Mouse (Mus musculus) limb, embryonic 14.5 days (tissue): ENCODE data around the gene Cenpb. TPM values are rescaled to one million over a fixed set of nuclear protein-coding genes. Genes with fewer than 3 reads are reported as not detected.
A peak's percentile ranks its signal among the peaks of the same experiment; 100 is the strongest.

Experiments used
- ATAC-seq: fragments of 200-750 bp; cut with Nextera tagmentation; 2 replicates; pipeline ENCODE4 v1.8.0; 2017; ENCODE audit warnings: low read depth, moderate number of reproducible peaks, moderate TSS enrichment; ENCODE audit not compliant: low FRiP score
- DNase-seq: peaks from one replicate; pipeline ENCODE4 v3.0.0-alpha.2; 2015; ENCODE audit warnings: low spot score
- H3K27ac ChIP-seq: fragments of 300-500 bp; sonication (generic); replicated peaks from 2 replicates; pipeline ENCODE4 v1.5.1; 2014; ENCODE audit warnings: low read depth, mild to moderate bottlenecking, low read length, moderate library complexity, mixed read lengths
- H3K27me3 ChIP-seq: fragments of 300-500 bp; sonication (generic); 2 replicates; pipeline ENCODE4 v1.6.1; 2014; ENCODE audit warnings: low read length, mixed read lengths; ENCODE audit not compliant: control insufficient read depth, insufficient read depth
- H3K36me3 ChIP-seq: fragments of 300-500 bp; sonication (generic); 2 replicates; pipeline ENCODE4 v1.6.1; 2014; ENCODE audit warnings: mild to moderate bottlenecking, low read length, moderate library complexity, mixed read lengths; ENCODE audit not compliant: control insufficient read depth, insufficient read depth
- H3K4me1 ChIP-seq: fragments of 300-500 bp; sonication (generic); 2 replicates; pipeline ENCODE4 v1.6.1; 2014; ENCODE audit warnings: antibody characterized with exemption, low read length, mixed read lengths; ENCODE audit not compliant: control insufficient read depth, insufficient read depth
- H3K4me2 ChIP-seq: fragments of 300-500 bp; sonication (generic); replicated peaks from 2 replicates; pipeline ENCODE4 v1.6.1; 2014; ENCODE audit warnings: low read depth, mild to moderate bottlenecking, low read length, moderate library complexity; ENCODE audit not compliant: severe bottlenecking
- H3K4me3 ChIP-seq: fragments of 300-500 bp; sonication (generic); replicated peaks from 2 replicates; pipeline ENCODE4 v1.5.1; 2014; ENCODE audit warnings: low read length
- H3K9ac ChIP-seq: fragments of 300-500 bp; sonication (generic); 2 replicates; pipeline ENCODE4 v1.6.1; 2014; ENCODE audit warnings: mild to moderate bottlenecking, low read depth, low read length, moderate library complexity; ENCODE audit not compliant: severe bottlenecking
- H3K9me3 ChIP-seq: fragments of 300-500 bp; sonication (generic); 2 replicates; pipeline ENCODE4 v1.6.1; 2016; ENCODE audit warnings: low read length; ENCODE audit not compliant: control insufficient read depth
- POLR2A ChIP-seq: fragments of 200-500 bp; IDR thresholded peaks from 2 replicates; pipeline ENCODE4 v1.8.0; 2012; ENCODE audit warnings: inconsistent platforms, mild to moderate bottlenecking, moderate library complexity, borderline replicate concordance; ENCODE audit not compliant: insufficient read depth, insufficient read length; ENCODE audit errors: extremely low read depth
- WGBS: fragments of 180-500 bp; shearing (Covaris S2); extraction: QIAGEN DNeasy Blood & Tissue Kit; methylation state at CpG from one replicate; pipeline ENCODE4 v1.1.7; 2014; 5-methylcytosine and 5-hydroxymethylcytosine counted together
- polyA plus RNA-seq, 2 experiments: library from polyadenylated mRNA; depleted of rRNA in 1 of 2; stranded (reverse) in 1 of 2; unstranded in 1 of 2; fragments of >200 nt; fragmentation: Nextera tagmentation in 1 of 2; extraction: Ambion mirVana in 1 of 2; gene quantifications; 2 replicates each; pipeline versions ENCODE4 v1.2.1 to v1.2.3; 2012 to 2014

Cenpb gene
- polyA plus RNA-seq, 2 experiments: 9.2 to 48.3 TPM

- Histone ChIP-seq H3K4me1 (no peaks in the 10 kb centered on the region), H3K4me2 (no peak overlapping the region), H3K27ac (no peak overlapping the region), H3K27me3 (no peaks in the 10 kb centered on the region), H3K9ac (0 out of 2 replicates have a peak overlapping the region, but pooled peaks have one; percentile 4), H3K36me3 (peaks cover 76% of the 10 kb centered on the region), H3K4me3 (no peak overlapping the region), H3K9me3 (no peaks in the 10 kb centered on the region)
- DNase-seq: no peak
- TF ChIP-seq POLR2A: no peak
- ATAC-seq: no peak
- whole genome bisulfite sequencing: 68% methylated on average over 11 of the region's 11 CpGs
Observed at GRCm38 (mm10) chr2:131135521-131136139, 44.2 kb downstream of the Cenpb start.

GRCm38 (mm10) chr2:131134826-131135400, 45.0 kb downstream of the Cenpb start:
- Histone ChIP-seq H3K27me3 (no peaks in the 10 kb centered on the region), H3K9ac (0 out of 2 replicates have a peak overlapping the region, but pooled peaks have one; percentile 4), H3K36me3 (peaks cover 69% of the 10 kb centered on the region), H3K4me3 (no peak overlapping the region), H3K4me2 (no peak overlapping the region), H3K9me3 (no peaks in the 10 kb centered on the region), H3K4me1 (no peaks in the 10 kb centered on the region), H3K27ac (no peak overlapping the region)
- TF ChIP-seq POLR2A: no peak
- no peak for ATAC-seq
- WGBS: 69% methylated on average over 8 of the region's 8 CpGs
- no peak for DNase-seq

- H3K4me2 ChIP-seq: no peak overlapping the region
- H3K9ac ChIP-seq: no peak overlapping the region
- peaks cover 63% of the 10 kb centered on the region for H3K36me3 ChIP-seq
- ATAC-seq (no peak), DNase-seq (no peak)
- no peaks in the 10 kb centered on the region for H3K27me3 ChIP-seq
- TF ChIP-seq POLR2A: no peak
- no peak overlapping the region for H3K27ac ChIP-seq
- H3K4me1 ChIP-seq: no peaks in the 10 kb centered on the region
- WGBS: 69% methylated on average over 1 of the region's 1 CpGs
- no peak overlapping the region for H3K4me3 ChIP-seq
- no peaks in the 10 kb centered on the region for H3K9me3 ChIP-seq
Observed at GRCm38 (mm10) chr2:131134381-131134780, 45.5 kb downstream of the Cenpb start.

GRCm38 (mm10) chr2:131132930-131133547, 46.8 kb downstream of the Cenpb start, which contains the start of gene Gm11037:
Gene Gm11037, plus strand, starts transcription at chr2:131133497.
- Histone ChIP-seq H3K4me3 (no peak within 1 kb of the TSS), H3K36me3 (peaks cover 50% of the 10 kb centered on the region), H3K4me2 (no peak within 1 kb of the TSS), H3K27me3 (no peaks in the 10 kb centered on the region), H3K4me1 (peaks cover 8% of the 10 kb centered on the region), H3K9ac (no peak within 1 kb of the TSS), H3K27ac (no peak within 1 kb of the TSS), H3K9me3 (no peaks in the 10 kb centered on the region)
- no peak for TF ChIP-seq POLR2A
- WGBS: 76% methylated on average over 9 of the region's 9 CpGs
- no peak for DNase-seq
- no peak for ATAC-seq

DNA sequence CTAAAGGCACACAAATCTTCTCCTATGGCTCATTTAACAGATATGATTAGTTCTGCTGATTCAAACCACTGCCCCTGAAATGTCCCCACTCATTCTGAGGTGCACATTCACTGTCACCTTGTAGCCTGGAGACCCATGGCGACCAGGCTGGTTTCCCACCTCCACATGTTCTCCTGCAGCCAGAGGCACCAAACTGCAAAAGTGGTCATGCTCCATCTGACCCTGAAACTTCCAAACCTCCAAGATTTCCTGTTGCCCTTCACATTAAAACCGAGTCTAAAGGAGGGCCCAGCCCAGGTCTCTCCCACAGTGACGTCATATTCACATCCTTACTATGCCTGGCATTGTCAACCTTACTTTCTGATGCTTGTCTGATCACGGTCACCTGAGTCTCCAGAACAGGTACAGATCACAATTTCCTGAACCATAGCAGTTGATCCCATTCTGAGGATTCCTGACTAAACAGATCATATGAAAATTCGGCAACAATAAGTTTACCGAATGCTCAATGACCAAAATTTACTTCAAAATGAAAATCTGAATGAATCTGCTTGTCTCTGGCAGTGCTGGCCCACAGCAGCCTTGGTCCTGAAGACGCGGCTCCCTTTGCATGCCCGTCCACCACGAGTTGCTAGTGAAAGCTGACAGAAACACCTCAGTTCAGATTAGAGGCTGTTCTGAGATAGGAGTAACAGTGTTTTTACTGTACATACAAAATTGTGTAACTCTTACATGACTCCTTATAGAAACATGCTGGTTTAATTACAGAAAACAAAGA, 47.6 kb downstream of the Cenpb start:
- ATAC-seq (no peak), DNase-seq (no peak)
- Histone ChIP-seq H3K9ac (no peak overlapping the region), H3K36me3 (peaks cover 45% of the 10 kb centered on the region), H3K9me3 (no peaks in the 10 kb centered on the region), H3K27ac (no peak overlapping the region), H3K4me1 (peaks cover 12% of the 10 kb centered on the region), H3K4me3 (no peak overlapping the region), H3K27me3 (no peaks in the 10 kb centered on the region), H3K4me2 (no peak overlapping the region)
- no peak for TF ChIP-seq POLR2A
- WGBS: 79% methylated on average over 10 of the region's 10 CpGs
